In genomic region chr6:91681841-91682240, GRCm38 (mm10) we compare ENCODE assay signal across 16 mouse cellular contexts.
"Had no signal": no experiment of that assay in that cellular context is flagged by ENCODE, and none has a peak within 500 bp of the region (broad histone marks: within the 10 kb centered on the region; RNA-seq: fewer than 3 reads in every experiment).

No protein-coding gene starts in this region.

- H3K4me3 ChIP-seq: midbrain, embryonic 10.5 days; midbrain, embryonic 12.5 days; myocyte; neural tube, embryonic 13.5 days; neural tube, embryonic 15.5 days had no signal

- H3K36me3 ChIP-seq: midbrain, embryonic 12.5 days; neural tube, embryonic 13.5 days; neural tube, embryonic 15.5 days had no signal

- H3K27ac ChIP-seq: midbrain, embryonic 12.5 days had no signal

- H3K27me3 ChIP-seq: midbrain, embryonic 12.5 days; neural tube, embryonic 13.5 days; neural tube, embryonic 15.5 days had no signal

- H3K9ac ChIP-seq: lung, embryonic 14.5 days; midbrain, embryonic 12.5 days; neural tube, embryonic 13.5 days; neural tube, embryonic 15.5 days had no signal

- DNase-seq: lung, adult 18-20 months; lung, embryonic 14.5 days; lung, postnatal 10 days; midbrain, embryonic 14.5 days; retina, postnatal 1 day; right cerebral cortex, adult 18-20 months; right cerebral cortex, postnatal 25 days; right cerebral cortex, postnatal 4 days; spleen, adult 18-20 months; thymus, adult 18-20 months; thymus, postnatal 14 days had no signal

- H3K9me3 ChIP-seq: midbrain, embryonic 10.5 days; midbrain, embryonic 12.5 days; neural tube, embryonic 13.5 days; neural tube, embryonic 15.5 days had no signal
